Mouse (Mus musculus) mouse embryonic stem cell (cell line): ENCODE measurements at regions not wholly inside any gene's neighbourhood (a gene's known extent, or its start where the extent isn't known, plus 50 kb on each side); places are given as distances from the start of the nearest gene placed in this dataset.

Experiments used
- in situ Hi-C, 2 experiments: fragments of 300-500 bp; cut with MboI; formaldehyde crosslinking; loops; 1 replicate in 1 of 2; 3 replicates in 1 of 2; pipeline ENCODE4 v1.14.3; 2019 to 2020; ENCODE audit warnings: low sequenced_read_pairs in 2 of 2, low pct_unique_long_range_greater_than_20kb in 1 of 2, mixed read lengths in 1 of 2; ENCODE audit not compliant: unreplicated experiment in 1 of 2

DNA sequence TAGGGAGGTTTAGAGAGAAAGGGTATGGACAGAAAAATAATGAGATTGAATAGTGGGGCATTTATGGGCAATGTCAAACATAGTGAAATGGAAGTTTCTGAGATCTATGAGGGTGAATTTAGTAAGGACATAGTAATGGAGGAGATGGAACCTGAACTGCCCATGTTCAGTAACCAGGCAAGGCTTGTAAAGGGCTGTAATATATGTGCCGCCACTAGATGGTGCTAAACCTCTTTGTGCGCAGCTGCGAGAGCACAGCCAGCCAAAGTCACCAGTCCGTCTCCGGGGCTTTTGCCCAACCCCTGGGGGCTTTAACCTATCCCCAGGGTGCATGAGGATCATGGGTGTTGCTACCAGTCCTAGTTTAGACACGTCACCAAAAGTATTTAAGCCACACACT lies 77.7 kb upstream of the Vmn2r25 start:
- in situ Hi-C loops, result loop anchor here in 1 of 2 experiments (25.0 kb wide), 1 partner anchor 331 kb away; no protein-coding TSS in a partner anchor

DNA sequence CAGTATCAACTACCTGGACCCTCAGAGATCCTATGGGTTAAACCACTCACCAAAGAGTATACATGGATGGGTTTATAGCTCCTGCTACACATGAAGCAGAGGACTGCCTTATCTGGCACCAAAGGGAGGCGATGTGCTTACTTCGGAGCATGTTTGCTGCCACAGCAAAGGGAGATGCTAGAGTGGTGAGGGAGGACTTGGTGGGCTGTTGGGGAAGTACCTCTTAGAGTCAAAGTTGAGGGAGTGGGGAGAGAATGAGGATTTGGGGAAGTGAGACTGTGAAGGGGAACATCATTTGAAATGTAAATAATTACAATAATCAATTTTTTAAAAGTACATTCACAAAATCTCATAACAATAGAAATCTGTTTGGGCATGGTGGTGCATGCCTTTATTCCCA lies 84.7 kb upstream of the Vmn2r25 start:
- in situ Hi-C loops, result loop anchor here in 1 of 2 experiments (25.0 kb wide), 1 partner anchor 324 kb away; no protein-coding TSS in a partner anchor

DNA sequence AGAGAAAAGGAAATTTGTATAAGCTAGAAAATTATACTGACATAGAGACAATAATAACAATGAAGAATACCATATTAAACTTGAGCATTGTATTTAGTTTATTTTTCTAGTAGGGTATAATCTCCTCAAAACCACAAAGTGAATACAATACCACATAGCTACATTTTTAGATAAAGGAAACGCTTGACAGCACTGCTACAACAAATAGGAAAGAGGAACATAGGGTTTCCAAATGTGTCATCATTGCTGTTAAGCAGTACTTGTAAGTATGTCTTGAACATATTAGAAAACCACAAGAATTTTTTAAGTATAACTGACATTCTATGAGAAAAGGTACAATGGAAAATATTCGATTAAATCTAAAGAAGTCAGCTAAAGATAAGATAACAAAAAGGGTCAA lies 63.0 kb upstream of the Vmn2r26 start:
- in situ Hi-C loops, result no loop called here

DNA sequence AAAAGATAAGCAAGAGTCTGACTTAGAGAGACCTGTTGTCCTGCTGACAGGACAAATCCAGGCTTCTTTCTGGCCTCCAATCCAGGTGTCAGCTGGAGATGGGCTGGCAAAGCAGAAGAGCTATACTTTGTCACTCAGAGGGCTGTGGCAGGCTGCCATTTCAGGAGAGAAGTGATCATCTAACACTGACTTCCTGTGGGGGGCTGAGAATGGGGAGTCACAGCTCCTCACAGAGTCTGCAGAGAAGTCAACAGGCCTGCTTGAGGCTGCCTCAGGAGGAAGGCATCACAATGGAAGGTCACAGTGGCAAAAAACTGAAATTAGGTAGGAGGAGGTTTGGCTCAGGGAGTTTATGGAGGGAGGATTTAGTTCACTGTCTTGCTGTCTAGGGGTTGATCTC lies 53.2 kb upstream of the Vmn2r26 start:
- in situ Hi-C loops, result no loop called here
